Mouse (Mus musculus): ENCODE data around the gene Gm16223.

Gene Gm16223

DNA sequence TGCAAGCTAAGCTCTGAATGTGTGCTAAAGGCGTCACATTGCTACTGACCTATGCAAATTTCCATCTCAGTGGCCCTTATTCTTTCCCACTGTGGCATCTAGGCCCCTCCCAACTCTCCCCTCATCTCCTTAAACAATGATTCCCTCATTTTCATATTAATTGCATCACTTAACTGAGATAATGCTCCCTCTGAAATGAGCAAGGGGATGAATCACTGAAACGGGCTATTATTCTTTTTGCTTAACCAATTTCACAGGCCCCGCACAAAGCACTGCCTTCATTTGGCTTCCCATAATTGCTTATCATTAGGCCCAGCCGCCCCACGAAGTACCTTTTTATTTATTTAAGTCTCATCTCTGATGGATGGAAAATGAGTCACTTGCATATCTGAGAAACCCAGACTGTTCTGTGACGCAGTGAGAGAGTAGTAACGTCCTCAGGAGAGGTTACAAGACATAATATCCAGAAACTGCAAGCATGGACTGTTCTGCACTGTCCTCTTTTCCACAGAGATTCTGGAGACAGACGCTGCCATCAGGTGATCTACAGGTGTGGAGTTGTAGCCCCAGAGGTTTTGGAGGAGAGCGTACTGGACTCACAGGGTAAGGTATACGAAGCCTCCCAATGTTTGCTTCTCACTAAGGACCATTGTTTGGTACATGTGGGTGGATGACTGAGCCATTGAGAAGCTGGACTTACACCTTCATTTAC, at the start of gene Gm16223:
Gene Gm16223 (plus strand): TSS at position 485 of the 712 bp plus-strand sequence.
- no peak for DNase-seq

DNA sequence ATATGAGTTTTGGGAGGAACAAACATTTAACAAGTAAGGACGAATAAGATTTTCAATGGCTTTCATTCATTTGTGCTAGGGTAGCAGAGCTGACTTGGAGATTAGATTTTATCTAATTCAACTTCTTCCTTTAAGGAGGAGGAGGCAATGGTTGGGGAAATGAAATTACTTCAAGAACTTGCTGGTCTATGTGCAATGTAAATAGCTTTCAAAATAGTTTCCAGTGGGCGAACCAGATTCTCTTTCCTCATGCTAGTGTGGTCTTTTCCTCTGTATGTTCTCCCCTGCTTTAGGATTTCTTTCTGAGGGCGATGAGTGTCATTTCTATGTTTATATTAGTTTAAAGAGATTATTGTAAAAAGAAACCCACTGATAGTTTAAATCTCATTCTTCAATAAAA, 45.7 kb upstream of the Gm16223 start:
- no peak for DNase-seq

DNA sequence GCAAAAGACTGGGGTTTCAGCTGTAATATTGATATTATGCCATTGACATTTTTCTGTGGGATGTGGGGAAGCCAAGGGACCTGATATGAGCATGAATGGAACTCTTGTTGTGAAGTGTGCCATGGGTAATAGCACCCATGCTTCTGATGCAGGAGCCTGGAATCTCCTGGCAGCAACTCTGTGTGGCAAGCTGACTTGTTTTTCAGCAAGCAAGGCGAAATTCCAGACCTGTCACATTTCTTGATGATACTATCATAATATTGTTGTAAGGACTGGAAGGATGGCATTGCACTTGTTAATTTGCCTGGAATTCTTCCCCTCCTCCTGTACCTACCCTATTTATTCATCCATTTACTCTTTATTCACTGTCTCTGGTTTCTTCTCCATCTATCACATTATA, 44.2 kb upstream of the Gm16223 start:
- no peak for DNase-seq

DNA sequence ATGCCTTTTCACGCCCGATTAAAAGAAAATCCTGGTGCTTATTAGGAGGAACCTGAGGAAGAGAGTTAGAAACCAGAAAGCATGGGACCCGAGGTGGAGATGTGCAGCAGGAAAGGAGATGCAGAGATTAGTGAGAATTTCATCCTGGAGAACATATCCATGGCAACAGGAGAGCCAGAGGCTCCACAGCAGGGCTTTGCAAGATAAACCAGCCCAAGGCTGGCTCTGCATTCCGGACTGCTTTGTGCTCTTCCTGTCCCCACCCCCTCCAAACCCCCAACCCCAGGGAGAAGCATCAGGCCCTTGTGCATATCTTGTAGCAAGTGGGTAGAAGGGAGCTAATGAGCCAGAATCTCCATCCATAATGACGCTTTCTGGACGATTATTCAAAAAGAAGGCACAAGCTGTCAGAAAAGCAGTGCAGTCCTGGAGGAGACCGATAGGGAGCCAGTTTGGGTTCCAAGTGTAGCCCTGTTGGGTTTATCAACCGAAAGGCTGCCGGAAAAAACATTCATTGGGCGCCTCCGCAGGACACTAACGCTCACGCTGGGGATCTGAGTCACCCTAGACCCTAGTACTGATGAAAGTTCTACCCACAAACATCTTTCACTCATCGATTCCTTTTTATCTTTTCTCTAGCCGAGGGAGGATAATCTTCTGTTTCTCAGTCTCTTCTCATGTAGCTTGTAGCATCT, 31.2 kb upstream of the Gm16223 start:
- no peak for DNase-seq

DNA sequence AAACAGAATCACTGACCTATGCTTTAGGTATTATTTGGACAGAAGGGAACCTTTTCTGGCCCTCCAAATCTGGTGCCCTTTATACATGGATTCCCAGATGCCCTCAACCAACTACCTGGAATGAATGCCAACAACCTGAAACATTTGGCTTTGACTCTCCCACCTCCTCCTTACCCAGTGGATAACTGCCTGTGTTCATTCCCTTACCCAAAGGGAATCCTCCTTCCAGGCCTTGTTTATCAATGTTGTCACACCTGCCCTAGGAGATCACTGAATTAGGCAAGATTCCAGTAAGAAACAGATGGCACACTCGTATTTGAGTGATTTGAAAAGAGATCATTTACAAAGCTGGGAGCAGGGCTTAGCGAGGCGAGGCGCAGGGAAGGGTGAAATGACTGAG, 13.1 kb upstream of the Gm16223 start:
- DNase-seq, result no peak

DNA sequence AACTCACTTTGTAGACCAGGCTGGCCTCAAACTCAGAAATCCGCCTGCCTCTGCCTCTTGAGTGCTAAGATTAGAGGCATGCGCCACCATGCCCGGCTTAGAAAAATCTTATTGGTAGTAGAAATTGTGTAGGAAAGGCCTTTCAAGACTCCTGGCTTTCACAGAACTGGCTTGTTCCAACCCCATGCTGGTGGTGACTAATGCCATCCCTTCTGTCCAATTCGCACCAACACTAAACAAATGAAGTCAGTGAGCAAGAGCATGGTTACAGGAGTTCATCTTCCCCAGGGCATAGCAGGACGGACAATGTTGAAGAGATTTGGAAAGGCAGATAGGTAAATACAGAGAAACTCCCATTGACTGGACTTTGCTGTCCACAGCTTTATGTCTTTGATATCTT, 12.6 kb upstream of the Gm16223 start:
- DNase-seq, result no peak

DNA sequence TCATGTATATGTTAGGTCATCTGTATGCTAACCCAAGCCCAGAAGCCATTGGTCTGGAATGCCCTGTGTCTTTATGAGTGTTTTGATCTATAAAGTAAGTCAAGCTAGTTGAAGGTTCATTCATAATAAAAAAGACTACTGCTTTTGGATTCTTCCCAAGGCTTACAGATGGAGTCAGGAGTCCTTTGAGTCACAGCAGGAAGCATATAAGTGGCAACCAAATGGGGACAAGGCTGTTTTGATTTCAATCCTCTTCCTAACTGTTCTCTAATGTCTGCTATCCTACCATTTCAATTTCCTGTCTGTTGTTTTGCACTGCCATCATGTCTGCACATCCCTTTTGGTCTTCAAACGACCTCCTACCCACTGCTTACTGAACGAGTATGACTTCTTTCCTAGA, 2.7 kb upstream of the Gm16223 start:
- DNase-seq, result no peak

DNA sequence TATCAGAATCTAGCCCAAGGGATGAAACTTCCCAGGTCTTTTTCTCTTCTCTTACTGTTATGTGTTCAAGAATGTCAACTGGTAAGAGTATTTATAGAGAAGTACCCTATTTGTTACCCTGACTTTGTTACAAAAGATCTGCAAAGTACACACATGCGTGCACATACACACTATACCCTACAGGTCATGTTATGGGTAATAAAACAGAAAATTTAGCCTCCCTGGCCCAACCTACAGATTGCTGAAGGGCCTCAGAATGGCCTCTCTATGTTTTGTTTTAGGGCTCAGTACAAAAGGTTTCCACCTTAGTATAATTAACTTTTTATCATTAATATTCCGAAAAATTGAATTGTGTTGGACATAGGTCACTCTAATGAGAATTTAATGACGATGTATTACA, 685 bp upstream of the Gm16223 start:
- DNase-seq, result no peak

DNA sequence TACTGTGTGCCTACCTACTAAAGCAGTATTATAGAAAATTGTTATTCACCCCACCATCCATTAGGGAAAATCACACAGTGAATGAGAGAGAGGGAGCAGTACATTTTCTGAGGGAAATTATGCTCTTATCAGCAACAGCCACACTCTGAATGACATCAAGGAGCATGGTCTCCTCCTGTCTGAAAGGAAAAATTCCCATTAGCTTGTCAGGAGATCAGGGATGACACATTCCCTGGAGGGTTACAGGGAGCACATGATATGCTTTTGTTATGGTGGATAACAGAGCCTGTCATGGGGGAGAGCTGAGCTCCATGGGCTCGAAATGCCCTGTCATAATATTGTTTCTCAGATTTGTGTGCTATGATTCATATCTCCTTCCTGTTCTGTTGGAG, 424 bp downstream of the Gm16223 start:
- no peak for DNase-seq

DNA sequence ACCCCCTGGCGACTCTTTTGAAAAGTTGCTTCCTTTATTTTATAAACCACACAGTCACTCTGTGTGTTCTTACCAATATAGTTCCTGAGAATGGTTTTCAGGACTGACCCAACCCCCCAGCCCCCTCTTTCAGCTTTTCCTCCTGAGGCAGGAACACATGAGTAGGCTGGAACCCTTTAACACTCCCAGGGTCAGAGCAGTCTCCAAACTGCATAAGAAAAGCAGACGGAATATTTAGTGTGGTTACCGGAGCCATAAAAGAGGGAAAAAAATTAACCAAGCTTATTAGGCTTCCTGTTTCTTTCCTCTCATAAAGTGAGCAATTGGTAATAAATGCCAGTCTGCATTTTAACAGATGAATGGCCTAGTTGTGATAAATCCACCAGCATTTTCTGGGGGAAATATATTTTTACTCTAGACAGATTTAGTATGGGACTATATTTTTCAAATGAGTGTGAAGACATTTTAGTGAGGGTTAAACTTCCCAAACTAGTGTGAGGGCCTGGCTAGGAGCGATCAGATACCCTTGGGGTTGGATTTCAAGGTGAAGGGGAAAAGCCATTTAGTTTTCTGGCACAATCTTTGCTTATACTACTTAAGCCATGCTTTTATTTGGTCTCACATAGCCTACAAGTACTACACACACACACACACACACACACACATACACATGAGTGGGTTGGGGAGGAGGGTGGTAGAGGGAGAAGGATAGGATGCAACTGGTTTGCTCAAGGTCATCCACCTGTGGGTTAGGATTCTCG, 49.0 kb downstream of the Gm16223 start:
- DNase-seq, result no peak

DNA sequence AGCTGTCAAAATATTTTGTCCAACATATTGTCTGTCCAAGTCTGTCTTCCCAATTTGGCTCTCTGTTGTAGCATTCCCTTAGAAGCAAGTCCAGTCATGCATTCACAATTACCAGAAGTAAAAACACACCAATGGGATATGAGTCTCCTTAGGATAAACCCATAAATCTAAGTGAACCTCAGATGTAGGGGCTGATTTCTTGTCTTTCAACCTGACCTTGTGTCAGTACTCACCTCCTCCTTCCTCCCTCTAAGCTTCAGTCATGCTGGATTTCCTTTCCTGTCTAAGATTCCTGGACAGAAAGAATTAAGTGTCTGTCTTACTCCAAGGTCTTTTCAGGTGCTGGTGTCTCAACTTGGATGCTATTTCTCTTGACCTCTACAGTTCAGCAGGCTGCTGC, 57.8 kb downstream of the Gm16223 start:
- DNase-seq, result no peak

DNA sequence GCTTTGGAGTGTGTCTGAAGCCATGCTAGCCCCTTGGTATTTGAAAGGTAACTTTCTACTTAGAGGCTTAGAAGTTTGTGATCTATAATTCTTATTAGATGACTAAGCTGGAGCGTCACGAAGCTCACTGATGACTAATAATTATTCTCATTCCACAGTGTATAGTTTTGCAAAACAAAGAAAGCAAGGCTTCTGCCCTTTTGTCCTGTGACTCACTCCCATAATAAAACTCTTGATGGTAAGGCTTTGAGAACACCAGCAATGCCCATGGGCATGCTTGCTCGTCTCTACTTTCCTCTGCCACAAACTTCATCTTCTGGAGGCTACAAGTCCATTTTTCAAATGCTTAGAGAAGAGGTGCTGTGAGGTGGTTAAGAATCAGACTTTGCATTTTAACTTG, 87.9 kb downstream of the Gm16223 start:
- DNase-seq, result no peak

DNA sequence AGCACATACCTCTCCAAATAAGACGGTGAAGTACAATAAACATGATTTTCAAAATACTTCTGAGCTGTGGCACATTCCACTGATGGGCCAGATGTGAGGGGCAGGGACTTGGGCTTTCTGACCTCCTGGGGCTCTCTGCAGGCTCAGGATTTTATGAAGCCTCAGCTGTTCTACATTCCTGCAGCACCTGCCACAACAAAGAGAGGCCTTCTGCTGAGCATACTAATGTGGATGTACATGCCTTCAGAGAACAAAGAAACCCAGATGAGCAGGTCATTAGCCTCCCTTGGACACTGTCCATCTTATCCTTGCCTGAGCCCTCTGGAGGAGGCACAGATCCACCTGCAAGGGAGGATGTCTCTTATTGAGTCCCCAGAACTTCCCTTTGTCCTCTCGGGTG, 97.0 kb downstream of the Gm16223 start:
- DNase-seq, result no peak

DNA sequence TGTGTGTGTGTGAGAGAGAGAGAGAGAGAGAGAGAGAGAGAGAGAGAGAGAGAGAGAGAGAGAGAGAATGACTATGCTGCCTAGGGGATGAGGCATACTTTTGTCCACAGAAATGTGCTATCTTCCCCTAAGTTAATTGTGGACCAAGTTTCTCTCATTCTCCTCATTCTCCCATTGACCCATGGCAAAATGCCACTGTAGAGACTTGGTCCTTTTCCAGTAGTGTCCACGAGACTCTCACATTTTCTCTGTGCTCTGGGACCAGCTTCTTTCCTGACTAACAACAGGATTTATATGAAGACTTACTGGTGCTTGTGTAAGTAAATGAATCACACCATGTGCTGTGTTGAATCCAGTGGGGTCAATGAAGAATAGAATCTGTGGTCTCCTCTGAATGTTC, 98.6 kb downstream of the Gm16223 start:
- DNase-seq, result no peak

DNA sequence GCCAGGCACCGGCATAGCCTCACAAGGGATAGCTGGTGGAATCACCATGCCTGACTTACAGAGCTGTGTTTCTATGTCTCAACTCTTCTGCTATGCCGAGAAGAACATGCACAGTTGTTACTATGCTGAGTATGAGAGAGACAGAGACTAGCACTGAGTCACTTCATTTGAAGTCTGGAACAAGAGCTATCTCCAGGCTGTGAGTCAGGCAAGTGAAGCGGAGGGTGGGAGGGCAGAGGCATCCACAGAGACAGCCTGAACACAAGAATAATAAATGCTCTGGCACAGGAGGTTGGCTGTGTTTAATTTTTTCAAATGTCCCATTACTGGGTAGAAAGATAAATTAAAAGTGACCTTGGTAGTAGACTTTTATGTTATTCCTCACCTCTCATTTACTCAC, 100.3 kb downstream of the Gm16223 start:
- no peak for DNase-seq

DNA sequence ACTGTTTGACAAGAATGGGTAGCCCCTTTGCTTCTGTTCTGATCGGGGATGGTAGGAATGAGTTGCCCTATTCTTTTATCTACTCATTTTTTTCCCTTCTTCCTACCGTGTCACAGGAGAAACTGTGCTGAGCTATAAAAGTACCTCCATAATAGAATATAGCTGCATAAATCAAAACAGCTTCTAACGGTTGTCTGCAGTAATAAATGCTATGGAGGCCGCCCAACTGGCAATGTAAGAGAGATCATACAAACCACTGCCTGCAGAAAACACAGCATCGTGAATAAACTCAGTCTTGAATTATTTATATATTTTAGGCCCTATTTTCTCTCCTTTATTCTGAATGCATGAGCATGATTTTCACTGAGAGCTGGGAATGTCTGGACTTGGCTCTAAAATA, 101.0 kb downstream of the Gm16223 start:
- no peak for DNase-seq

DNA sequence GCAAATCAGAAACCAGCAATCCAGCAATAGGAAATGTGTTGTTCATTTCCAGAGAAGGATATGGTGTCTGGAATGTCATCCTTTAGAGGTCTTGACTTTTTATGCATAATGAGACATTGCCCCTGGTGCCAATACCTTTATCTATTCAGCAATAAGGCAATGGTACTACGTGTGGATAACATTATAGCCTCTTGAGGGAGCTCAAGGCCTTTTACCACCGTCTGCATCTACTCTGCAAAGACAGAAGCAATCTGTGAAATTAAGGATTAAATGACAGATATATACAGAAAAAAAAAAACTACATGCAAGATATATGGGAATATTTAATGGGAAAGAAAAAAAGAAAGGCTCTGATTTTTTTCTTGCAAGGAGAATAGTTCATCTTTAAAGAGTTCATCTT, 106.3 kb downstream of the Gm16223 start:
- DNase-seq, result no peak

DNA sequence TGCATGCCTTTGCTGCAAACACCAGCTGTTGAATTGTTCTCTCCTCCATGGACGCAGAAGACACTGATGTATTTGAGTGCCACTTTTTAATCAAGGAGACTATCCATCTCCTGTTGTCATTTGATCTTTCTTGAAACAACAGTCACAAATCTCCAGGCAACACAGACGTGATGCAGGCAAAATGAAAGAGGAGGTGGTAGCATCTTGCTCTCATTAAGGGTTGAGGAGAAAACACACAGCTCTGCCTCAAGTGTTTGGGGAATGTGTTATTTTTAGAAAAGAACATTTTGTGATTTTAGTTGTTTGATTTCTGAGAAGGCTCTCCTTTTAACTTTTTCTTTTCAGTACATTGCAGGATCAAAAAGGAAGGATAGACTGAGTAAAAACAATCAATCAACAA, 107.7 kb downstream of the Gm16223 start:
- no peak for DNase-seq

DNA sequence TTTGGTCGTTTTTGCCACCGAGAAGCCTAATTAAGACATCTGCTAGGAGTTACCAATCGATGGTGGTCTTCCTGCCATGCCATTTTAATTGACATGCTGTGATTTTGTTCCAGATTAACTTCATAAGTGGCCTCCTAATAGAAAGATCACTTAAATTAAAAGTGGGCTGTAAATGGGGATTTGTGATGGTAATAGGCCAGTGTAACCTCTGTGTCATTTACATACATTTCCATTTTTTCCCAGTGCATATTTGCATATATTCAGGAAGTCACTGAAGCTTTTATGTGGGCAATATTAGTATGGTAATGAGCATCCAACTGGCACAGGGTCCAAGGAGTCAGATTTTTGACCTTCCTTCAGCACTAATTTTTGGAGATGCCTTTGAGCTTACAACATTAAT, 130.7 kb downstream of the Gm16223 start:
- no peak for DNase-seq

DNA sequence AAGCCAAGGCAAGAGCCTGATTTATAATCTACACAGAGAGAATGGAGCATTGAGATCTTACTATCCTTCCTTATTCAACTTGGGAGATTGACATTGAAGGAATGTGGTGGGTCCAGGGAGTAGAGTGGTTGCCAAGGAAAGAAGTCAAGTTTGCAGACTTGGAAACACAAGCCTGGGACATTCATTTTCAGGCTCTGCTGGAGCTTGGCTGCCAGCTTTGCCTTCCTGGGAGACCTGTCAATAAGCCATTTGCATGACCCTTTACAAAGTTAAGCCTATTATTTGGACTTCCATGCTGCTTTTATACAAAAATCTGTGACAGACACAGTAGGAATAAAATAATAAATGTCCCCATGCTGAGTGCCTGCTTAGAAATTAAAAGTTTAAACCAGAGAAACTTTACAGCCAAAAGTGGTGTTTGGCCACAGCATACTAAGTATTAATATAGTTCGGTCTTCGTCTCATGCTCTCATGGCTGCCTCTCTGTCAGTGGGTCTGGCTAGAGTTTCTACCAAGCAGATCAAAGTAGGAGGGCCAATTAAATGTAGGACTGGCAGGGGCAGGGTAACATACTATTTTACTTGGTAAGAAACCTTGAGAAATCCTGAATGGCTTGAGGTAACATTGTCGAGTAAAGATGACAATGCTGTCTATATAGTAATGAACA, 139.8 kb downstream of the Gm16223 start:
- no peak for DNase-seq

DNA sequence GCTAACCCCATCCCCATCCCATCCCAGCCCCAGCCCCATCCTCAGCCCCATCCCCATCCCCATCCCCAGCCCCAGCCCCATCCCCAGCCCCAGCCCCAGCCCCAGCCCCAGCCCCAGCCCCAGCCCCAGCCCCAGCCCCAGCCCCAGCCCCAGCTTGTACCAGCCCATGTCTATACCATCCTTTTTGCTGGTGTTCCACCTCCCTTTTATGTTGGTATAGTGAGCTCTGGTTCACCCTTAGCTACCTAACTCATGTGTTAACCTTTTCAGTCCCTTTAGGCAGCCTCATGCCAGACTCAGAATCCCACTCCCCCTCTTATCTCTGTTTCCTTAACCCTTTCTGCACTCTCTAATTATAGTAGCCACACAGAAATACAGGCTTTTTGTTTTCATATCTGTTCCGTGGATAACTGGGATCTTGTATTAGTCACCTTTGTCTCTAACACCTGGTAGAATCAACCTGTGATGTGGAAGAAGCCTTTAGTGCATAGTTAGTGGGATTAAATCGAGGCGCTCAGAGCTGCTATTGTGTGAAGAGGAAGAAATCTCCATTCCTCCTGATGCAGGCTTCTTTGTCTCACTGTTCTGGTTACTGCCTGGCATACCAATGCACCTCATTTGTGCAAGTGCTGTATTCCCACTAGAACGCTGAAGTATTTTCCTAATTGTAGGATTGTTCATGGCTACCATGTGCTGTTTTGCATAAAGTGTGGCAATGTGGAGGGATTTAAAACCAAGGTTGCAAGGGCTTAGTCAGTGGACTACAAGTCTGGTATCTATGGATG, 144.0 kb downstream of the Gm16223 start:
- DNase-seq, result no peak

DNA sequence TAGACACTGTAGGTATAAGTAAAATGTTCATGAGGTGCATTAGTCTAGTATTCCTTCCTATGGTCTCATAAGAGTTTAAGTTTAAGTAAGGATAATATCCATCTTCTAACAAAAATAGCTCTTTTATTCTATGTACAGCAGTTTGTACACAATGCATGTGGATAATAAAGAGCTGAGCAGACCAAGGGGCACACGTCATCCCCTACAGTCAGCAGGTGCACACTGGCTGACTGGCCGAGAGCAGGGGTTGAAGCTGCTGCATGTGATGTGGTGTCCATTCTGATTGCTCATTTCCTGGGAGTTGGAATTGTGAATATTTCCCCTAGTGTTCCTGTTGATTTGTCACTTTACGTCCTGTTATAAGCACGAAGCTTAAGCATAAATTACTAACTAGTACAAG, 144.6 kb downstream of the Gm16223 start:
- no peak for DNase-seq

DNA sequence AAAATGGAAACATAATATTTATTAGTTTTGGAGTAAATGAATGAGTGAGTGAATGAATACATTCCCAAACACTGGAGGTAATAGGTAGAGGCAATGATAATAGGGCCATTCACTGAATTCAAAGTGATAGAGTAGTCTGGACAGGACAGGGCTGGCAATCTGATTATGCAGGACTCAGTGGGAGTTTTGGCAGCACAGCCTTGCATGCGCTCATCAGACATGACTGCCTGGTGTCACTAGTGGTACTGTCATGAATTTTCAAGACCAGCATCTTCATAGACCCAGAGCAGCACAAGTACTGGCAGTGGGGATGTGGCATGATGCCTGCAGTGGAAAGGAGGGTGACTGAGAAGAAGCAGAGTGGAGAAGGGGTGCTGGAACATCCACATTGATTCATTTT, 157.1 kb downstream of the Gm16223 start:
- no peak for DNase-seq

Data from liver (tissue).